Mouse (Mus musculus) cerebellum, adult 9-11 months (tissue): ENCODE measurements around the gene Klrc1.
"Not testable (repeated sequence)": the region's sequence is repeated elsewhere in the genome, so short reads cannot be mapped to it uniquely, and the experiment has no call there.

Experiments
- DNase-seq: peaks from one replicate; pipeline ENCODE4 v3.0.0; 2022

Klrc1 gene

GRCm38 (mm10) chr6:129678873-129679272 is at the start of gene Klrc1:
Klrc1 (minus strand) TSS chr6:129678973.
- DNase-seq = no peak

DNA sequence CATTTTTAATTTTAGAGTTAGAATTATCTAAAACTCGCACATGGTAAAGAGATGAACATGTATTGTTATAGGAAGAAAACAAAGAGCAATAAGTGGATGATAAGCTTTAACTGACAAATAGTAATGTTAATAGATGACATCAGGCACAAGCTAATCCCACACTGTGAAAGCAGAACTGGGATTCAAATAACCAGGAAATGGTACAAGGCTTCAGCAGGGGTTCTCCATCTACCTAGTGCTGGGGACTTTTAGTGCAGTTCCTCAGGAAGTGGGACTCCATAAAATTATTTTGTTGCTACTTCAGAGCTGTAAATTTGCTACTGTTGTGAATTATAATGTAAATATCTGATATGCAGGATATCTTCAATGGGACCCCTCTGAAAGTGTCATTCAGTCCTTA is 48.5 kb upstream of the Klrc1 start:
- DNase-seq = no peak

DNA sequence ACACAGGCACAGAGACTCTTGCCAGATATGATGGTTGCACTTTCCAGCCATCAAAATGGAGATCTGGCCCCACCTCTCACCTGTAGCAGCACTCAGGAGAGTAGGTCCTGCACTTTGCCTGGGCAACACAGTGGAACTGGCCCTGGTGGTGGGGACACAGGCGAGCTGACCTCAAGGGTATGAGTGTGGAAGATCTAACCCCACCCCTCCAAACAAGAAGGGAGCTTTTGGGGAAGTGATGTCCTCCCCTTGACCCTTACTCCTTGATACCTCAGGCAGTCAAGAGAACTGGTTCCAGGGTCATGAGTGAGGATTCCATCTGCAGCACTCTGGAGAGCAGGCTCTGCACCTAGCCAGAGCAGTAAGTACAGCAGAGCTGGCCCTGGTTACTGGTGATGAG is 42.6 kb upstream of the Klrc1 start:
- no peak for DNase-seq

DNA sequence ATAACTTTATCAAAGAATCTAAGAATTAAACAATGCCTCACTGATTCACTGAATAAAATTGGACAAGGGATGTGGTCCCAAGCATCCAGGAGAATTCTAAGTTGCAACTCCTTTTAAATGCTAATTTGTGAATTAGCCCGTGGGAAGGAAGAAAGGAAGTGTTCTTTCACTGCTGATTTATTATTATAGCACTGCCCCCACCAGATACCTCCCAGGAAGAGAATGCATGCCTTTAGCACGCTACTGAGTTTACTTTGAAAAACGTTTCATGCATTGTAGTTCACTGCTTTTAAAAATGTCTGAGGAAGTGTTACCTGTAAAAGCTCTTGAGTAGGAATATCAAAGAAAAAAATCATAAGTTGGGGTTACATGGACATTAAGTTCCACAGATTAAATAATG is 41.7 kb upstream of the Klrc1 start:
- DNase-seq = no peak

DNA sequence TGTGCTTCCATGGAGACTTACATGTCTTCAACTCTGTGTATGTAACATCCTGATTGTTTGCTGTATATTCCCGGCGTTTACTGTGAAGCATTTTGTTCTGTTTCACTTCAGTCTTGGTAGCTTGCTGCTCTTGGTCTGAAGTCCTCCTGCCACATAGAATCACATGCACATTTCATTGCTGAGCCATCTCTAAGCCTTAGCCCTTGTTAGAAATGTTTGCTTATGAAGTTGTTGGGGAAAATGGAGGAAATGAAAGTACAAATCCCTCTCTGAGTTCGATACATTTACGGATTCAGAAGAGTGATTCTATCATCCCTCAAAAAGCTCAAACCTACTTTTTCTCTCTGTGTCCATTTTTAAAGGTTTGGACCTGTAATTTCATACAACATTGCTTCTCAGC is 38.3 kb upstream of the Klrc1 start, which contains the start of gene Klri1:
TSS of gene Klri1 (minus strand) at position 101 of the 400 bp plus-strand sequence.
- DNase-seq = no peak

DNA sequence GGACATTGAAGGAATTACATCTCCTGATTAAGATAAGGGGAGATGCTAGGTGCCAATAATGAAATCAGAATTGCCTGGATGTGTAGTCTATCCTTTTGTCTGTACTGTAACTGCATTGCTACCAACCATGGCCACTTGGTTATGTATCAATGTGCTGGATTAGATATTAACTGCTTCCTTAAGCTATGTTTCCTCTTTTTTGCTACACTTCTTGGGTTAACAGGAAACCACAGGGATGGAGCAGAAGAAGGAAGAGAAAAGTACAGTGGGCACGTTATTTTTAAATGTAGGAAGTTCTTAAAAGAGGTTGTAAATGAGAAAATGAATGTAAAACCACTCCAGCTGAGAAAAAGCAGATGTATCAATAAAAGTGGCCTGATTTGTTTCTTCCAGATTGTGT is 34.8 kb upstream of the Klrc1 start:
- no peak for DNase-seq

GRCm38 (mm10) chr6:129691436-129691835 is 12.7 kb upstream of the Klrc1 start:
- not testable (repeated sequence) for DNase-seq

DNA sequence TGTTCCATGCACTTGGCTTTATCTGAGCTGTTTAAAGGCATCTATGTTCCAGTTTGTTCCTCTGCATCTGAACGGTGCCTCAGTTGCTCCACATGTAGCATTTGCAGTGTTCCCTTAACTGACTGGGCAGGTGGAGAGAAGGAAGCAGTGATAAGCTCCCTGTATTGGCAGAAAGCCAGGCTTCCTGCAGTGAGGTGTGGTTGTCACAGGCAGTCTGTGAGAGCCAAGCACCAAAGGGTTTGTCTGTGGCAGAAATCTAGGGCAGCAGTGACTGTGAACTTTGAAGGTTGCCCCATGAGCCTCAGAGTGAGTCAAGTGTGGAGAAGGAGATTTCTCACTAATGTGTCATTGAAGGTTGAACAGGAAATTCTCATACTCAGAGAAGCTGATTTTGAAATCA is 1.6 kb upstream of the Klrc1 start:
- no peak for DNase-seq

DNA sequence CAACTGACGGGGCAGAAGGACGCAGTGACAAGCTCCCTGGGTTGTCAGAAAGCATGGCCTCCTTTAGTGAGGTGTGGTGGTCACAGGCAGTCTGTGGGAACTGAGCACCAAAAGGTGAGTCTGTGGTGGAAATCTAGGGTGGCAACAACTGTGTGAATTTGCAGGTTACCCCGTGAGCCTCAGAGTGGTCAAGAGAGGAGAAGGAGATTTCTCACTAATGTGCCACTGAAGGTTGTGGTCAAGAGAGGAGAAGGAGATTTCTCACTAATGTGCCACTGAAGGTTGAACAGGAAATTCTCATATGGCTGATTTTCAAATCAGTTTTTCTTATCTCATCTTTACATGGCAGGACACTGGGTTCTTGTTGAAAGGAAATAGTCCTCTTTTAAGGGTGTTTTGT is 17.5 kb downstream of the Klrc1 start:
- DNase-seq = not testable (repeated sequence)

DNA sequence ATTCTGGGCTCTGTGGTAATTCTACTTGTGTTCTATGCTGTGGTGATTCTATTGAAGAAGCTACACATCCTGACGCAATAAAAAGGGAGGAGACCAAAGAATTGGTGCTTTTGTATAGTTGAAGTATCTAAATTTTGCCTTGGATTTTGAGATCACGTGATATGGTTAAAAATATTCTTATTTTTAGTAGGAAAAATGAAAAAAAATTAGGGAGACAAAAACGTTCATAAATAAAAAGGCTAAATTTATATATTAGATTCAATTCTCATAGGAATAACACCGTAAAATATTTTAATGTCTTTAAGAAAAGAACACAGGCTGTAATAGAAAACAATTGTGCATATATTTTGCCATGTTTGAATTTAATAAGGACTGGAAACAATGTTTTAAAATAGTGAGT is 18.2 kb downstream of the Klrc1 start, which contains the start of gene Klrc2:
TSS of gene Klrc2 (minus strand) at position 101 of the 400 bp plus-strand sequence.
- DNase-seq = not testable (repeated sequence)

GRCm38 (mm10) chr6:129644054-129644453 is 34.7 kb downstream of the Klrc1 start:
- DNase-seq = not testable (repeated sequence)

- DNase-seq = not testable (repeated sequence)
Measured at GRCm38 (mm10) chr6:129643237-129643636, 35.5 kb downstream of the Klrc1 start, which contains the start of gene Klrc3. Klrc3 (minus strand) TSS chr6:129643337.

GRCm38 (mm10) chr6:129631046-129631445 is 47.7 kb downstream of the Klrc1 start:
- not testable (repeated sequence) for DNase-seq

- DNase-seq = no peak
Measured at GRCm38 (mm10) chr6:129623735-129624134, 55.0 kb downstream of the Klrc1 start, which contains the start of gene Klrk1. Klrk1 (minus strand) TSS chr6:129623864.
